Mouse (Mus musculus): ENCODE measurements around the gene Hpse2.

Hpse2 gene

GRCm38 (mm10) chr19:43174812-43175211 lies 213.3 kb downstream of the Hpse2 start:
- DNase-seq (ENCODE audit: low spot score in 2 of 2) = peak in 1 of 2 experiments; percentile 6

GRCm38 (mm10) chr19:43156085-43156484 lies 232.1 kb downstream of the Hpse2 start:
- DNase-seq (ENCODE audit: low spot score in 2 of 2) = no peak

GRCm38 (mm10) chr19:43155582-43155981 lies 232.6 kb downstream of the Hpse2 start:
- no peak for DNase-seq (ENCODE audit: low spot score in 2 of 2)

- DNase-seq (ENCODE audit: low spot score in 2 of 2) = no peak
Measured at GRCm38 (mm10) chr19:43147901-43148300, 240.3 kb downstream of the Hpse2 start.

- no peak for DNase-seq (ENCODE audit: low spot score in 2 of 2)
Measured at GRCm38 (mm10) chr19:43146820-43147219, 241.3 kb downstream of the Hpse2 start.

GRCm38 (mm10) chr19:43141646-43142045 lies 246.5 kb downstream of the Hpse2 start:
- DNase-seq (ENCODE audit: low spot score in 2 of 2) = no peak

GRCm38 (mm10) chr19:43109796-43110195 lies 278.4 kb downstream of the Hpse2 start:
- no peak for DNase-seq (ENCODE audit: low spot score in 2 of 2)

GRCm38 (mm10) chr19:43096915-43097314 lies 291.2 kb downstream of the Hpse2 start:
- DNase-seq (ENCODE audit: low spot score in 2 of 2) = no peak

- DNase-seq (ENCODE audit: low spot score in 2 of 2) = no peak
Measured at GRCm38 (mm10) chr19:43087216-43087615, 300.9 kb downstream of the Hpse2 start.

GRCm38 (mm10) chr19:43064155-43064554 lies 324.0 kb downstream of the Hpse2 start:
- no peak for DNase-seq (ENCODE audit: low spot score in 2 of 2)

- DNase-seq (ENCODE audit: low spot score in 2 of 2) = no peak
Measured at GRCm38 (mm10) chr19:43044506-43044905, 343.6 kb downstream of the Hpse2 start.

GRCm38 (mm10) chr19:43042721-43043120 lies 345.4 kb downstream of the Hpse2 start:
- DNase-seq (ENCODE audit: low spot score in 2 of 2) = no peak

GRCm38 (mm10) chr19:43042211-43042610 lies 345.9 kb downstream of the Hpse2 start:
- DNase-seq (ENCODE audit: low spot score in 2 of 2) = no peak

- DNase-seq (ENCODE audit: low spot score in 2 of 2) = no peak
Measured at GRCm38 (mm10) chr19:43036381-43036780, 351.8 kb downstream of the Hpse2 start.

GRCm38 (mm10) chr19:43027305-43027704 lies 360.9 kb downstream of the Hpse2 start:
- DNase-seq (ENCODE audit: low spot score in 2 of 2) = peak; percentile 10 to 28

- no peak for DNase-seq (ENCODE audit: low spot score in 2 of 2)
Measured at GRCm38 (mm10) chr19:43022611-43023173, 365.5 kb downstream of the Hpse2 start.

GRCm38 (mm10) chr19:43018792-43019191 lies 369.4 kb downstream of the Hpse2 start:
- no peak for DNase-seq (ENCODE audit: low spot score in 2 of 2)

GRCm38 (mm10) chr19:42996406-42996805 lies 391.7 kb downstream of the Hpse2 start:
- DNase-seq (ENCODE audit: low spot score in 2 of 2) = no peak

- no peak for DNase-seq (ENCODE audit: low spot score in 2 of 2)
Measured at GRCm38 (mm10) chr19:42988833-42989232, 399.3 kb downstream of the Hpse2 start.

GRCm38 (mm10) chr19:42986315-42986701 lies 401.8 kb downstream of the Hpse2 start:
- no peak for DNase-seq (ENCODE audit: low spot score in 2 of 2)

- DNase-seq (ENCODE audit: low spot score in 2 of 2) = no peak
Measured at GRCm38 (mm10) chr19:42985372-42986314, 402.5 kb downstream of the Hpse2 start.

- DNase-seq (ENCODE audit: low spot score in 2 of 2) = no peak
Measured at GRCm38 (mm10) chr19:42980537-42980936, 407.6 kb downstream of the Hpse2 start.

GRCm38 (mm10) chr19:42977938-42978337 lies 410.2 kb downstream of the Hpse2 start:
- DNase-seq (ENCODE audit: low spot score in 2 of 2) = no peak
